Mouse (Mus musculus): ENCODE data around the gene Zscan26. TPM values are rescaled to one million over a fixed set of nuclear protein-coding genes. Genes with fewer than 3 reads are reported as not detected.
"Not testable (repeated sequence)": the region's sequence is repeated elsewhere in the genome, so short reads cannot be mapped to it uniquely, and the experiment has no call there.

Zscan26 gene
- polyA plus RNA-seq, 1 experiment: 3.5 TPM

DNA sequence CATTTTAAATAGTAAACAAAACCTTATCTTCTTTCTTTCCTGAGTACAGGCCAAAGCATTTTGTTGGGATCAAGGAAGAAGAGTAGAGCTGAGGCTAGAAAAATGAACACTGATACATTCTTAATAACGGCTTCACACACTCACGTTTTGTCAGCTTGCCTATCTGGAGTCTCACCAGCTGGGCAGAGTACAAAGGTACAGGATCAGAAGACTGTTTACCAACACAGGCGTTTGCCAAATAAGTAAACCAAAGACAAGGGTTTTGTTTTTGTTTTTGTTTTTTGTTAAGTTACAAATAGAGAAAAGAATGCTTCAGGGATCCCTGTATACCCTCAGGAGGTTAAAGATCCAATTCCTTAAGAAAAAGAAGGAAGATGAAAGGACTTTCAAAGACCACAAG, 52.4 kb downstream of the Zscan26 start:
- no peaks in the 10 kb centered on the region for H3K27me3 ChIP-seq (ENCODE audit: control insufficient read depth, insufficient read depth, insufficient read length)
- peaks cover 20% of the 10 kb centered on the region for H3K36me3 ChIP-seq (ENCODE audit: control insufficient read depth, insufficient read depth)
- no peak overlapping the region for H3K4me3 ChIP-seq (ENCODE audit: insufficient read depth, poor library complexity, severe bottlenecking)
- peaks cover 37% of the 10 kb centered on the region for H3K79me2 ChIP-seq (ENCODE audit: control insufficient read depth, insufficient read depth)
- H3K79me3 ChIP-seq (ENCODE audit: low read depth): peaks cover 24% of the 10 kb centered on the region
- TF ChIP-seq CEBPB (IDR thresholded peaks at IDR 0.05; ENCODE audit: low read depth) (no peak), USF1 (IDR thresholded peaks at IDR 0.05; ENCODE audit: low read depth) (no peak), MYOG (IDR thresholded peaks at IDR 0.05; ENCODE audit: control insufficient read depth, extremely low read depth, insufficient read length) (no peak), MAX (IDR thresholded peaks at IDR 0.05) (no peak), FOSL1 (IDR thresholded peaks at IDR 0.05; ENCODE audit: insufficient read depth, low read length, poor library complexity, severe bottlenecking) (no peak), CTCF (IDR thresholded peaks at IDR 0.05; ENCODE audit: control insufficient read depth, insufficient read depth, insufficient read length) (no peak), MYOD1 (IDR thresholded peaks at IDR 0.05; ENCODE audit: control insufficient read depth, insufficient read length, low read depth) (no peak)
- no peak overlapping the region for H3ac ChIP-seq (ENCODE audit: control insufficient read depth, insufficient read length, low read depth)

DNA sequence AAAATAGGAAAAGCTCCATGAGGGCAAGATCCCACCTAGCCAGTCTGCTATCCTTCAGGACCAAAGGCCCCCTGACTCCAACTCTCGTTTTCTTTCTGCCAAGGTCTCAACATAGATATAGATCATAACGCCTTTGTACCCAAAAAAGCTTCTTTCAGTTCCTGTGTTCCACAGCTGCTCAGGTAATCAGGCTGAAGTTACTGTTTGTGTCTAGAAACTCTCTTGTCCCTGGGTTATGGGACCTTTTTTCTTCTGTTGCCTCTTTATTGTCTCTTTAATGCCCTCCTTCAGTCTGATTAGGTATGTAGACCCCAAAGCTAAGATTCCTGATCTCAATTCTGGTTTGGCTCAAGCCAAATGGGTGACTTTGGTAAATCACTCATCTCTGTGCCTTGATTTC, 56.0 kb downstream of the Zscan26 start:
- TF ChIP-seq FOSL1 (IDR thresholded peaks at IDR 0.05; ENCODE audit: insufficient read depth, low read length, poor library complexity, severe bottlenecking): no peak
- no peak for TF ChIP-seq CEBPB (IDR thresholded peaks at IDR 0.05; ENCODE audit: low read depth)
- TF ChIP-seq CTCF (IDR thresholded peaks at IDR 0.05; ENCODE audit: control insufficient read depth, insufficient read depth, insufficient read length): no peak
- TF ChIP-seq MYOG (IDR thresholded peaks at IDR 0.05; ENCODE audit: control insufficient read depth, extremely low read depth, insufficient read length): no peak
- TF ChIP-seq MAX (IDR thresholded peaks at IDR 0.05): no peak
- TF ChIP-seq MYOD1 (IDR thresholded peaks at IDR 0.05; ENCODE audit: control insufficient read depth, insufficient read length, low read depth): no peak
- no peak for TF ChIP-seq USF1 (IDR thresholded peaks at IDR 0.05; ENCODE audit: low read depth)
- Histone ChIP-seq H3K79me2 (ENCODE audit: control insufficient read depth, insufficient read depth) (peaks cover 37% of the 10 kb centered on the region), H3K27me3 (ENCODE audit: control insufficient read depth, insufficient read depth, insufficient read length) (no peaks in the 10 kb centered on the region), H3K79me3 (ENCODE audit: low read depth) (peaks cover 24% of the 10 kb centered on the region), H3K4me3 (ENCODE audit: insufficient read depth, poor library complexity, severe bottlenecking) (no peak overlapping the region), H3ac (ENCODE audit: control insufficient read depth, insufficient read length, low read depth) (no peak overlapping the region), H3K36me3 (ENCODE audit: control insufficient read depth, insufficient read depth) (peaks cover 54% of the 10 kb centered on the region)

DNA sequence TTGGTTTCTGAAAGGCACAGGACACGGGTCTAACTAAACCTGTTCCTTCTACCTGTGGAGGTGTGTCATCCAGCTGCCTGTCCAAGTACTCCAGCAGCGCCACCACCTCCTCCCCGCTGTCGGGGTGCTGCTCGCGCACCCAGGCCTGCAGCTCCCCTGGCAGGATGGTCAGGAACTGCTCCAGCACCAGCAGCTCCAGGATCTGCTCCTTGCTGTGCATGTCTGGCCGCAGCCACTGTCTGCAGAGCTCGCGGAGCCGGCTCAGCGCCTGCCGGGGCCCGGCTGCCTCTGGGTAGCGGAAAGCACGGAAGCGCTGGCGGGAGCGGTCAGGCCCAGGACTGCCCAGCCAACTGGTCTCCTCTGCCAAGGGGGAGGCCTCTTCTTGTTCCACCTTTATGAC, 57.5 kb downstream of the Zscan26 start:
- H3ac ChIP-seq (ENCODE audit: control insufficient read depth, insufficient read length, low read depth); H3K27me3 ChIP-seq (ENCODE audit: control insufficient read depth, insufficient read depth, insufficient read length); H3K4me3 ChIP-seq (ENCODE audit: insufficient read depth, poor library complexity, severe bottlenecking): not testable (repeated sequence)
- peaks cover 13% of the 10 kb centered on the region for H3K79me3 ChIP-seq (ENCODE audit: low read depth)
- H3K79me2 ChIP-seq (ENCODE audit: control insufficient read depth, insufficient read depth): peaks cover 23% of the 10 kb centered on the region
- peaks cover 62% of the 10 kb centered on the region for H3K36me3 ChIP-seq (ENCODE audit: control insufficient read depth, insufficient read depth)

DNA sequence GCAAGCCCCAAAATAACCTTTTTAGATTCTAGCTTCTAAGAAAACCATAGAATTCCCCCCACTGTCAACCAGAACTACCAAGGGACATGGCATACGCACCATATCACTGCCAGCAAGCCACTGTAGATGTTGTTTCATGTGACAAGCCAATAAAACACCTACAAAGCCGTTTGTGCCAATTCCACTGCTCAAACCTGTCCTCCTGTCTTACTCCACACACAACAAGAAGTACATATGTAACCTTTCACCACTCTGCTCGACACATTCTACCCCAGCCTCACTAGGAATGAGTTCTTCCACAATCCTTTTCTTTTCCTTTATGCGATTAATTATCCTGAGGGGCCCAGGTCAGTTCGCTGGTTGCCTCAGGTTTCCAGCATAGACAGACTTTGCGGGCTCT, 57.9 kb downstream of the Zscan26 start:
- H3K36me3 ChIP-seq (ENCODE audit: control insufficient read depth, insufficient read depth): peaks cover 62% of the 10 kb centered on the region

DNA sequence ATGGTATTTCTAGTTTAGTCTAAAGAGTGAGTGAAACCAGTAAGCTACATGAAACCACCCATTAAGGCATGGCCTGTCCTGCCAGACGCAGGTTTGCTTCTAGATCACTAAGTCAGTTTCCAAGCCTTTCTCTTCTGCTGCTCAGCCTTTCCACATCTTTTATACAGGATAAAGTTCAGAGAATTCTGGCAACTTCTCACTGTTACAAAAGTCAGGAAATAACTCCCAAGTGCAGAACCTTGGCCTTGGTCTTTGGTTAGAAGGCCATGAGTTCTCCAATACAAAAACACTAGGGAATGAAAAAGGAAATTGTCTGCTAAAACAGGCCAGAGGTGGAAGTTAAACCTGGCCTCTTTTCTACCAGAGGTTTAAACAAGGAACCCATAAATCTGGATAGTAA, 58.3 kb downstream of the Zscan26 start:
- peaks cover 14% of the 10 kb centered on the region for H3K79me2 ChIP-seq (ENCODE audit: control insufficient read depth, insufficient read depth)
- TF ChIP-seq CEBPB (IDR thresholded peaks at IDR 0.05; ENCODE audit: low read depth) (no peak), USF1 (IDR thresholded peaks at IDR 0.05; ENCODE audit: low read depth) (no peak), CTCF (IDR thresholded peaks at IDR 0.05; ENCODE audit: control insufficient read depth, insufficient read depth, insufficient read length) (no peak), MYOG (IDR thresholded peaks at IDR 0.05; ENCODE audit: control insufficient read depth, extremely low read depth, insufficient read length) (no peak), MYOD1 (IDR thresholded peaks at IDR 0.05; ENCODE audit: control insufficient read depth, insufficient read length, low read depth) (no peak), FOSL1 (IDR thresholded peaks at IDR 0.05; ENCODE audit: insufficient read depth, low read length, poor library complexity, severe bottlenecking) (no peak), MAX (IDR thresholded peaks at IDR 0.05) (no peak)
- peaks cover 10% of the 10 kb centered on the region for H3K79me3 ChIP-seq (ENCODE audit: low read depth)
- H3ac ChIP-seq (ENCODE audit: control insufficient read depth, insufficient read length, low read depth): no peak overlapping the region
- H3K36me3 ChIP-seq (ENCODE audit: control insufficient read depth, insufficient read depth): peaks cover 62% of the 10 kb centered on the region
- no peak overlapping the region for H3K4me3 ChIP-seq (ENCODE audit: insufficient read depth, poor library complexity, severe bottlenecking)
- H3K27me3 ChIP-seq (ENCODE audit: control insufficient read depth, insufficient read depth, insufficient read length): no peaks in the 10 kb centered on the region

More for the DNA sequence above, 57.9 kb downstream of the Zscan26 start:
- peaks cover 18% of the 10 kb centered on the region for H3K79me2 ChIP-seq (ENCODE audit: control insufficient read depth, insufficient read depth)
- no peak overlapping the region for H3K4me3 ChIP-seq (ENCODE audit: insufficient read depth, poor library complexity, severe bottlenecking)
- no peaks in the 10 kb centered on the region for H3K27me3 ChIP-seq (ENCODE audit: control insufficient read depth, insufficient read depth, insufficient read length)
- H3ac ChIP-seq (ENCODE audit: control insufficient read depth, insufficient read length, low read depth): no peak overlapping the region
- no peak for TF ChIP-seq MYOG (IDR thresholded peaks at IDR 0.05; ENCODE audit: control insufficient read depth, extremely low read depth, insufficient read length)
- no peak for TF ChIP-seq MAX (IDR thresholded peaks at IDR 0.05)
- TF ChIP-seq USF1 (IDR thresholded peaks at IDR 0.05; ENCODE audit: low read depth): no peak
- TF ChIP-seq FOSL1 (IDR thresholded peaks at IDR 0.05; ENCODE audit: insufficient read depth, low read length, poor library complexity, severe bottlenecking): no peak
- TF ChIP-seq CTCF (IDR thresholded peaks at IDR 0.05; ENCODE audit: control insufficient read depth, insufficient read depth, insufficient read length): no peak
- no peak for TF ChIP-seq MYOD1 (IDR thresholded peaks at IDR 0.05; ENCODE audit: control insufficient read depth, insufficient read length, low read depth)
- no peak for TF ChIP-seq CEBPB (IDR thresholded peaks at IDR 0.05; ENCODE audit: low read depth)
- peaks cover 12% of the 10 kb centered on the region for H3K79me3 ChIP-seq (ENCODE audit: low read depth)

Small RNA genes within 50 kb of the gene (microRNA-seq; reads per million reads assigned to microRNA genes)
- gene Mir1896 (ENCODE audit: borderline microRNAs expressed): not detected
- gene Mir6942 (ENCODE audit: borderline microRNAs expressed): 0.20 reads per million

Other genes starting within 250 kb of the Zscan26 start
- gene Gpx5, start 161.0 kb downstream of the Zscan26 start, polyA plus RNA-seq (2012; fragmentation: generic; extraction: Trizol): not detected
- gene Gpx6, start 141.6 kb downstream of the Zscan26 start, polyA plus RNA-seq (2012; fragmentation: generic; extraction: Trizol): not detected
- gene Olfr1367, start 106.8 kb downstream of the Zscan26 start, polyA plus RNA-seq (2012; fragmentation: generic; extraction: Trizol): not detected
- gene Zscan12, start 90.9 kb downstream of the Zscan26 start, polyA plus RNA-seq (2012; fragmentation: generic; extraction: Trizol): 3.1 TPM
- gene Zkscan3, start 51.0 kb downstream of the Zscan26 start, polyA plus RNA-seq (2012; fragmentation: generic; extraction: Trizol): 10.2 TPM
- 0.20 TPM for gene Pgbd1, start 12.7 kb downstream of the Zscan26 start, polyA plus RNA-seq (2012; fragmentation: generic; extraction: Trizol)
- 0.02 TPM for gene Nkapl, start 14.8 kb upstream of the Zscan26 start, polyA plus RNA-seq (2012; fragmentation: generic; extraction: Trizol)
- not detected for gene Zkscan4, start 25.2 kb upstream of the Zscan26 start, polyA plus RNA-seq (2012; fragmentation: generic; extraction: Trizol)
- gene Gm10065, start 25.7 kb upstream of the Zscan26 start, polyA plus RNA-seq (2012; fragmentation: generic; extraction: Trizol): not detected
- 0.23 TPM for gene AK157302, start 41.5 kb upstream of the Zscan26 start, polyA plus RNA-seq (2012; fragmentation: generic; extraction: Trizol)
- 22.1 TPM for gene Gm11273, start 47.7 kb upstream of the Zscan26 start, polyA plus RNA-seq (2012; fragmentation: generic; extraction: Trizol)
- 0.97 TPM for gene Zkscan8, start 77.4 kb upstream of the Zscan26 start, polyA plus RNA-seq (2012; fragmentation: generic; extraction: Trizol)
- gene Olfr1366, start 89.1 kb upstream of the Zscan26 start, polyA plus RNA-seq (2012; fragmentation: generic; extraction: Trizol): 0.02 TPM
- gene Olfr1535, start 106.2 kb upstream of the Zscan26 start, polyA plus RNA-seq (2012; fragmentation: generic; extraction: Trizol): not detected
- not detected for gene Olfr1364, start 128.0 kb upstream of the Zscan26 start, polyA plus RNA-seq (2012; fragmentation: generic; extraction: Trizol)
- not detected for gene Olfr1362, start 160.3 kb upstream of the Zscan26 start, polyA plus RNA-seq (2012; fragmentation: generic; extraction: Trizol)
- 0.01 TPM for gene Olfr11, start 188.8 kb upstream of the Zscan26 start, polyA plus RNA-seq (2012; fragmentation: generic; extraction: Trizol)
- gene Olfr1361, start 209.7 kb upstream of the Zscan26 start, polyA plus RNA-seq (2012; fragmentation: generic; extraction: Trizol): not detected
- gene Olfr1360, start 223.7 kb upstream of the Zscan26 start, polyA plus RNA-seq (2012; fragmentation: generic; extraction: Trizol): not detected
- not detected for gene Olfr1359, start 244.4 kb upstream of the Zscan26 start, polyA plus RNA-seq (2012; fragmentation: generic; extraction: Trizol)

Data from C2C12 (cell line).